Mouse (Mus musculus) layer of hippocampus, adult 9-10 months (tissue): ENCODE measurements at regions not wholly inside any gene's neighbourhood (a gene's known extent, or its start where the extent isn't known, plus 50 kb on each side); places are given as distances from the start of the nearest gene placed in this dataset.

ENCODE experiments used
- DNase-seq: peaks from one replicate; pipeline ENCODE4 v3.0.0; 2022; ENCODE audit warnings: low spot score

DNA sequence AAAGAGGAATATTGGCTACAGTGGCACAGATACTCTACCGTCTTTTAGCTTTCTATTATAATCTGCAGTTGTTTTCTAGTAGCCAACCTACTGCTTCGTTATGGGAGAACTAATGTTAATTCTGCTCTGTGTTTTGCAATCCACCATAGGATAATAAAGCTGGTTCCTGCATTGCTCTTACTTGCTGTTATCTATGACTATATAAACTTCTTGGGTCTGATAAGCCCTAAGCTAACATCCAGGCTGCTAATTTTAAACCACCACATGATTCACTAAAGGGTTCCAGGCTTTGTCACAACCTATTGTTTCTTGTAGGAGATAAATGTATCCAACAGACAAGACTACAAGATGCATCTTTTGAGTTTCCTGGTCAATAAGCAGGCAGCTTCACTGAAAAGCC is 173.5 kb upstream of the Aga start:
- DNase-seq = no peak

DNA sequence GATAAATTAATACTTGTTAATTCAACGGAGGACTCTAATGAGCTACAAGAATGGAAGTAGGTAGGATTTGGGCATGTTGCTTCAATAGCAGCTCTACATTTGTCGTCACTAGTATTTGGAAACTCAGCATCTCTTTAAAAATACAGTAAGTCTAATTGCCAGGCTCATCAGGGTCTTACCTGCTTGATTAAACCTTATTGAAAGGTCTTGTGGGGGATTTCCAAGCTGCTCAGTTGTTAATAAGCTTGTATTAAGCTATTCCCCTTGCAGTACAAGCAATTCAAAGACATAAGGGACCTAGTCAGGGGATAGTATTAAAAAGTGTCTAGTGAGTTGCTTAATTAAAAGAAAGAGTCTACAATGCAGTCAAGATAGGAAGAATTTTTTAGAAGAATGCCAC is 142.9 kb upstream of the Aga start:
- DNase-seq = no peak

DNA sequence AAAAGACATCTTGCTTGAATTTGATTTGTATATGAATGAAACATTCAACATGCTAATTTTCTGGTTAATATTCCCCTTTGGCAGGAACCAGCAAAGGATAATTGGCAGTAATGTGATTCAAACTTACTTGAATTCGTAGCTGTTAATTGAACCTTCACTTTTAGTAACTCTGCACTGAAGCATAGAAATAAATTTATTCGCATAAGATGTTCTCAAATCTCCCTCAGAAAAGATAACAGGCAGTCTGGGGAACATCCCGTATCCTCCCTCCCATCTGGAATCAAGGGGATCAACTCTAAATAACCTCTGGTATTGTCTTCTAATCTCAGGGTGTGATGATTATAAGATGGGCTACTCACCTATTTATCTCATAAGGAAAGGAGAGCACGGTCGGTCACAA is 138.1 kb upstream of the Aga start:
- DNase-seq = no peak

DNA sequence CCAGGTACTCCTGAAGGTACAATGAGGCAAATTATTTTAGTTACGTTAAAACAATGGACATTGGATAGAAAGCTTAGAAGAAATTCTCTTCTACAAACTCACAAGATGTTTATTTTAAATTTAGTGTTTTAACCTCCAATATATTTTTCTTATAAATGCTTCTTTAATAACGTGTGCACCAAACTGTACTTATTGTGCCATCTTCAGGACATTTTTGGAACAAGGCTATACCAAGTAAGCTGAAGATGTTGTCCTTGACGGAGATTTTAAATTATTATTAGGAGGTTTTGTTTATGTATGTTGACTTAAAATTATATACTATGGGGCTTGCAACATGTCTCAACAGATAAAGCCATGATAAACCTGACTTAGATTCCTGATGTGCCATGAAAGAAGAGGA is 99.4 kb upstream of the Aga start:
- peak; percentile 16 for DNase-seq

DNA sequence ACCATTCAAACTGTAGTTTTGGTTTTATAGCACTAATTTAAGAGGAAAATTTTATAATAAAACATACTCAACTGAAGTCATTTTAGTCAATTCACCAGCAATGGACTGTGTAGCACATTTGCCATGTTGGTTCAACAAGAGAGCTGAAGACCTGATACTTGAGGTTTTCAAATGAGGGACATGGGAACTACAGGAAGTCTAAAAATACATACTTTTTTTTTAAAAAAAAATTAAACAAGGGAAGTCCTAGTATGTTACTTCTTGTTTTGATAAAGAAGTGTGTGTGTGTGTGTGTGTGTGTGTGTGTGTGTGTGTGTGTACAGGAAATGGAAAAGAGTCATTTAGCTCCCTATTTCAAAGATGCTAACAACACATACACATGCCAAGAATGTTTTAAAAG is 77.3 kb upstream of the Aga start:
- DNase-seq = no peak

DNA sequence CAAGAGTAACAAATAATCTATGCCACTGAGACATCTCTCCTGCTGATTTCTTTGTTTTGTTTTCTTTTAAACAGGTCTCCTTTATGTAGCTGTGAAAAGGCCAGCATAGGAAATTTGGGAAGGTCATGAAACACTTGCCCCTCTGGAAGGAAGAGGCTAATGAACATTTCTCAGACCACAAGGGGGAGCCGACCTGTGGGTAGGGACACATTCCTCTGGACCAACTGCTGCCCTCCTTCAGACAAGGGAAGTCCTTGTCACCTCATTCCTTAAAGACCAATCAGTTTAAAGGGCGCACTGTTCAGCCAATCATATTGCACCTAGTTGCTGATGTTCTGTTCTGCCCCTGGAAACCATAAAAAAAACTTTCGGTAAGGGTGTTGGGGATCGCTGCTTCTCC is 75.8 kb upstream of the Aga start:
- no peak for DNase-seq

DNA sequence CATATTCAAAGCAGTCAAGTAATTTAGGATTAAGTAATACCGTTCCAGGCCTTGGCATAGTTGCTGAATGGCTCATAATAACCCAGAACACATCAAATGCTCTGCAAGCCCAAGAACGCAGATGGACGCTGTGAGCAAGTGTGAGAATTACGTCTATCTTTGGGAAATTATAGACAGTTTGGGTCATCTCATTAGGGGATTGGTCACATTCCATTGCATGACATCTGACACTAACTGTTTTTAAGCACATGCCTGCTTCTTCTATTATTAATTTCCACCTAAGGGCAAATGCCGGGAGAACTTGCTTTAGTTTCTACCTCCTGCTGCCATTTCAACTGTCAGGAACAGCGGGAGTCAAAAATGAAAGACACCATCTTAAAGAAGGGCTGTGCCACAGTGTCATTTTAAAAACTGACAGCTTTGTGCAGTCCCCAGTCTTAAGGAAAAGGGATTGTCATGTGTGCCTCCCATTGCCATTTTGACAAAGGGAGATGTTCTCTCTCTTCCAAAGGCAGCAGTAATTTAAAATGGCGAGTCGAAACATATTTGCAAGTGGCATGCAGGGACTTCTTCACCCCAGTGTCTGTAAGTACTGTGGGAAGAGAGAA is 64.7 kb upstream of the Aga start:
- no peak for DNase-seq
